Mouse (Mus musculus) retina, adult 2 months (tissue): ENCODE data around the gene Slc36a1.

Source experiments
- DNase-seq: peaks from one replicate; pipeline ENCODE4 v3.0.0-alpha.2; 2012; ENCODE audit warnings: low read depth, low spot score

Slc36a1 gene

GRCm38 (mm10) chr11:55209032-55209431, 4.9 kb downstream of the Slc36a1 start:
- DNase-seq: no peak

GRCm38 (mm10) chr11:55209626-55210353, 5.6 kb downstream of the Slc36a1 start:
- no peak for DNase-seq

- no peak for DNase-seq
Observed at GRCm38 (mm10) chr11:55213518-55213917, 9.4 kb downstream of the Slc36a1 start.

GRCm38 (mm10) chr11:55214161-55214560, 10.0 kb downstream of the Slc36a1 start:
- no peak for DNase-seq

- no peak for DNase-seq
Observed at GRCm38 (mm10) chr11:55214978-55215377, 10.8 kb downstream of the Slc36a1 start.

- no peak for DNase-seq
Observed at GRCm38 (mm10) chr11:55216061-55216460, 11.9 kb downstream of the Slc36a1 start.

- no peak for DNase-seq
Observed at GRCm38 (mm10) chr11:55216830-55217229, 12.7 kb downstream of the Slc36a1 start.

GRCm38 (mm10) chr11:55217418-55217817, 13.3 kb downstream of the Slc36a1 start:
- no peak for DNase-seq

- no peak for DNase-seq
Observed at GRCm38 (mm10) chr11:55217880-55218279, 13.7 kb downstream of the Slc36a1 start.

- DNase-seq: no peak
Observed at GRCm38 (mm10) chr11:55218473-55218872, 14.3 kb downstream of the Slc36a1 start.

- DNase-seq: no peak
Observed at GRCm38 (mm10) chr11:55221306-55221705, 17.2 kb downstream of the Slc36a1 start.

GRCm38 (mm10) chr11:55231034-55231433, 26.9 kb downstream of the Slc36a1 start:
- DNase-seq: no peak

- DNase-seq: no peak
Observed at GRCm38 (mm10) chr11:55234288-55234687, 30.1 kb downstream of the Slc36a1 start.

GRCm38 (mm10) chr11:55234791-55235190, 30.6 kb downstream of the Slc36a1 start:
- DNase-seq: no peak

- no peak for DNase-seq
Observed at GRCm38 (mm10) chr11:55236815-55237214, 32.7 kb downstream of the Slc36a1 start.

GRCm38 (mm10) chr11:55239496-55239895, 35.3 kb downstream of the Slc36a1 start:
- DNase-seq: no peak

- peak; percentile 25 for DNase-seq
Observed at GRCm38 (mm10) chr11:55240556-55240955, 36.4 kb downstream of the Slc36a1 start.

GRCm38 (mm10) chr11:55250527-55250926, 46.4 kb downstream of the Slc36a1 start:
- DNase-seq: no peak

GRCm38 (mm10) chr11:55253391-55253790, 49.2 kb downstream of the Slc36a1 start:
- no peak for DNase-seq

- DNase-seq: no peak
Observed at GRCm38 (mm10) chr11:55261105-55261504, 57.0 kb downstream of the Slc36a1 start.

GRCm38 (mm10) chr11:55262000-55262399, 57.9 kb downstream of the Slc36a1 start:
- DNase-seq: no peak

GRCm38 (mm10) chr11:55264318-55264717, 60.2 kb downstream of the Slc36a1 start:
- no peak for DNase-seq

GRCm38 (mm10) chr11:55265647-55266046, 61.5 kb downstream of the Slc36a1 start:
- no peak for DNase-seq

- DNase-seq: no peak
Observed at GRCm38 (mm10) chr11:55268580-55268979, 64.4 kb downstream of the Slc36a1 start.
